Mouse (Mus musculus): ENCODE results near the gene Enox1.

- TF ChIP-seq POLR2A (IDR thresholded peaks at IDR 0.05; ENCODE audit: borderline replicate concordance, extremely low read depth, low read depth, low read length) (no peak), CTCF (IDR thresholded peaks at IDR 0.05; ENCODE audit: insufficient read depth, low read length) (no peak)
Observed at GRCm38 (mm10) chr14:77369070-77369469, 212.5 kb downstream of the Enox1 start.
